Mouse (Mus musculus) induced T-regulatory cell, adult 2 months (primary cell): ENCODE data around the gene Pde4c.

ENCODE experiments used
- DNase-seq: peaks from one replicate; pipeline ENCODE4 v3.0.0-alpha.2; 2012; ENCODE audit warnings: low read depth

Pde4c gene

GRCm38 (mm10) chr8:70697366-70698250 is 25.9 kb upstream of the Pde4c start:
- DNase-seq = peak; percentile 74

DNA sequence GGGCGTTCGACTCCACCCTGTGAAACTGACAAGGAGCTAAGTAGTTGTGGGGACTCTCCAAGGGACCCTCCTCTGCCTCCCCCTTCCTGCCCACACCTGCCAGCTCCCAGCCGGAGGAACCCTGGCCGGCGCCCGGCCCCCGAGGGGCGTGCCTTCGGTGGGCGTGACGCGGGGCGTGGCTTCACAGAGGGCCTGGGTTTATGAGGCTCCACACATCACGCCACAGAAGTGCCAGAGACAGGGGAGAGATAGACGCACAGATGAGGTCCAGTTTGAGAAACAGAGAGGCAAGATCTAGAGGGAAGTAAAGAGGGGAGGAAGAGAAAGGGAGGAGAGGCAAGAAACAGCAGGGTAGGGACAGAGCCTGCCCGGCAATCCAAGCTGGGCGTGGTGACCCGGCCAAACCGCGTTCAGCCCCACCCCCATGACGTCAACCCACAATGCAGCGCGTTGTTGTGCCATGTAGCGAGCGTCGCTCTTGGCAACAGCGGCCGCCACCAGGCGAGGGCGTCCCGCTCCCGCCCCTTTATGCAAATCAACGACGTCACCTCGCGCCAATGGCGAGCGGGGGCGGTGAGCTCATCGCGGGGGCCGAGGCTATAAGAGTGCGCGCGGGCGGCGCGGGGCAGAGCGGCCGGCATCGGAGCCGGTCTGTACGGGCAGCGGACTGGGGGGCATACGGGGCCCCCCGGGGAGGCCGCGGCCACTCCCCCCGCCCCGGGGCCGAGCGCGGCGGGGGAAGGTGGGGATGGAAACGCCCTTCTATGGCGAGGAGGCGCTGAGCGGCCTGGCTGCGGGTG is 25.0 kb upstream of the Pde4c start, which contains the start of gene Jund:
Gene Jund (plus strand): TSS at position 640 of the 800 bp plus-strand sequence.
- peak; percentile 100 for DNase-seq

DNA sequence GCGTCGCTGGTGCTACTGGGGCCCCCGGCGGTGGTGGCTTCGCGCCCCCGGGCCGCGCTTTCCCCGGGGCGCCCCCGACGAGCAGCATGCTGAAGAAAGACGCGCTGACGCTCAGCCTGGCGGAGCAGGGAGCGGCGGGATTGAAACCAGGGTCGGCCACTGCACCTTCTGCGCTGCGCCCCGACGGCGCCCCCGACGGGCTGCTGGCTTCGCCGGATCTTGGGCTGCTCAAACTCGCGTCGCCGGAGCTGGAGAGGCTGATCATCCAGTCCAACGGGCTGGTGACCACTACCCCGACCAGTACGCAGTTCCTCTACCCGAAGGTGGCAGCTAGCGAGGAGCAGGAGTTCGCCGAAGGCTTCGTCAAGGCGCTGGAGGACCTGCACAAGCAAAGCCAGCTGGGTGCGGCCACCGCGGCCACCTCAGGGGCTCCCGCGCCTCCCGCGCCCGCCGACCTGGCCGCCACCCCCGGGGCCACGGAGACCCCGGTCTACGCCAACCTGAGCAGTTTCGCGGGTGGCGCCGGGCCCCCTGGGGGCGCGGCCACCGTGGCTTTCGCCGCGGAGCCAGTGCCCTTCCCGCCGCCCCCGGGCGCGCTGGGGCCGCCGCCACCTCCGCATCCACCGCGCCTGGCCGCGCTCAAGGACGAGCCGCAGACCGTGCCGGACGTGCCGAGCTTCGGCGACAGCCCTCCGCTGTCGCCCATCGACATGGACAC is 24.2 kb upstream of the Pde4c start:
- no peak for DNase-seq

- DNase-seq = peak; percentile 80
These were observed 23.5 kb upstream of the Pde4c start for GRCm38 (mm10) chr8:70699834-70700554.

DNA sequence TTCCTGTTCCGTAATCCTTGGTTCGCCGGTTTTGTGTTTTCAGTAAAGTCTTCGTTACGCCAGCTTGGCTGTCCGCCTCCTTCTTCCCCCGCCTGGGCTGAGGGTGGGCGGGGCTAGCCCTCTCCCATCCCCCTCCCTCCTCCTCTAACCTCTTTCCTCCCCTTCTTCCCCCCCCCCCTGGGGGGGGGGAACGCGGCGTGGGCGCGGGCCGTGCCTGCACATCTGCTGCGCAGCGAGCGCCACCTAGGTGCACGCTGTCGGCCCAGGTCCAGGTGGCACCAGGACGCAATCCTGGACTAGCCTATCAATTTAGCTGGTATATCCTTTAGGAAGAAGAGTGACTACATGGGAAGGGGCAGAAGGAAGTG is 23.0 kb upstream of the Pde4c start:
- DNase-seq = peak; percentile 94

GRCm38 (mm10) chr8:70701048-70701981 is 22.2 kb upstream of the Pde4c start:
- peak; percentile 59 for DNase-seq

DNA sequence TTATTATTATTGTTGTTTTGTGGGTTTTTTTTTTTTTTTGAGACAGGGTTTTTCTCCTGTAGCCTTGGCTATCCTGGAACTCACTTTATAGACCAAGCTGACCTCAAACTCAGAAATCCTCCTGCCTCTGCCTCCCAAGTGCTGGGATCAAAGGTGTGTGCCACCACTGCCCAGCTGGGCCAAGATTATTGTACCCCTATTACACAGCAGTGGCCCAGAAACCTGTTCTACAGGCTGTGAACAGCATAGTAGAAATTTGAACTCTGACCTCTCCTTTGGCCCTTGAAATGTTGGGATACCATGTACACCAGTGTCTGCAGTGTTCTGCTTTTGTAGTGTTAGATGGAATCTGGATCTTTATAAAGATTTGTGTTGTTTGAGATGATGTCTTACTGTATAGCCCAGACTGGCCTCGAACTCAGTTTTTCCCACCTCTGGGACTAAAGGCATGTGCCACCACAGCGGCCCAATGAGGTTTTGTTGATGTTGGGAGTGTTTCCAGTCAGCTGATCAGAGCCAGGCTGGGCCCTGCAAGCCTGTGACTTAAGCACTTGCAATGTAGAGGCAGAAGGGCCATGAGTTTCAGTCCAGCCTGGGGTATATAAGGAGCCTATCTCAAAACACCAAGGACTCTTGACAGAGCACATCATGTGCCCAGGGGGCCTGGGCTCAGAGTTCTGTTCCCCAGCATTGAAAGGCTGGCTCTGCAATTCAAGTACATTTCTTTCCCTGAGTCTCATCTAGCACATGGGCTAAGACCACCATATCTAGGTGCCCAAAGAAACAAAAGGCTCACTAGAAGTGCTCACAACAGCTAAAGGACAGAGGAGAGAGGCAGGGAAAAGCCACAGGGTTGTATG is 21.3 kb upstream of the Pde4c start:
- peak; percentile 54 for DNase-seq

DNA sequence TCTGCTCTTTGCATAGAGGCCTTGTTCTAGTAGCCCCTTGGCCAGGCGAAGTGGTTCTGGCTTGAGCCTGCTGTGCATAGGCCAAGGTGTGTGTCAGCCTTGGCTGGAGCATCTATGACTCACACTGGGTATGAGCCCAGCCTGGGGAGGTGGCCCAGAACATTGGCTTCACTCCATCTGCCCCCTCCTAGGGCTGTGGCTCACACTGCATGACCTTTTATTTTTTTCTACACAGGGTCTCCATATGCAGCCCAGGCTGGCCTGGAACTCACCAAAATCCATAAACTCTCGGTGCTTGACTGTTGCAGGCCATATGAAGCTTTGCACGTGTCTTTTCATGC is 20.7 kb upstream of the Pde4c start:
- DNase-seq = no peak

DNA sequence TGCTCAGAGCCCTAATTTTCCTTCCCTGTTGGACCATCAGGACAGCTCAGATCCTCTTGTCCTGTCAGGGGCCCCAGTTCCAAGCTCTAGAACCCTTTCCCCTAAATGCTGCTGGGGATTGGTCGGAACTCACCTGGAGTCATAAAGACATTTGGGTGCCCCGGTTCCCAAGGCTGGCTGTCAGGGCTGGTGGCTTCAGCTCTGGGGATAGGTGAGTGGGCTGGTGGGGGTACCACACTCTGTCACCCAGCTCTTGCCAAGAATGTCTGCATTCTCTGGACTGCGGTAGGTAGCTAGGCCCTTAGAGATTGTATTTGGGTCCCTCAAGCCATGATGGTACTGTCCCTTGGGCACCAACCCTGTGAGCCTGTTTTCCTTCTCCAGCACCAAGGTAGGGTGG is 20.2 kb upstream of the Pde4c start, which contains the start of gene Iqcn:
Gene Iqcn (plus strand): TSS at position 171 of the 400 bp plus-strand sequence.
- DNase-seq = no peak

DNA sequence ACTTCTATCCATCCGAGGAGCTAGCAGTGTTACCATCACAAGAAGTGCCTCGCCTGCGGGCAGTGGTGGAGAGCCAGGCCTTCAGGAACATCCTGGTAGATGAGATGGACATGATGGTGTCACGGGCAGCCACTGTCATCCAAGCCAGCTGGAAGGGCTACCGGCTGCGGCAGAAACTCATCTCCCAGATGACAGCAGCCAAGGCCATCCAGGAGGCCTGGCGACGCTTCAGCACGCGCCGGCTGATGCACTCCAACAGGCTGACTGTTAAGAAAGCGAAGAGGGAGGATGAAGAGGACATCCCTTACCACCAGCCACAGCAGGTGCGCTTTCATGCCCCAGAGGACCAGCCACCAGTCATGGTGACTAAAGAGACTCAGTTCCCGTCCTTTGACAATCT is 15.2 kb upstream of the Pde4c start:
- no peak for DNase-seq

- no peak for DNase-seq
These were observed 13.7 kb upstream of the Pde4c start for GRCm38 (mm10) chr8:70709794-70710193.

- DNase-seq = no peak
These were observed 13.2 kb upstream of the Pde4c start for GRCm38 (mm10) chr8:70710296-70710695.

DNA sequence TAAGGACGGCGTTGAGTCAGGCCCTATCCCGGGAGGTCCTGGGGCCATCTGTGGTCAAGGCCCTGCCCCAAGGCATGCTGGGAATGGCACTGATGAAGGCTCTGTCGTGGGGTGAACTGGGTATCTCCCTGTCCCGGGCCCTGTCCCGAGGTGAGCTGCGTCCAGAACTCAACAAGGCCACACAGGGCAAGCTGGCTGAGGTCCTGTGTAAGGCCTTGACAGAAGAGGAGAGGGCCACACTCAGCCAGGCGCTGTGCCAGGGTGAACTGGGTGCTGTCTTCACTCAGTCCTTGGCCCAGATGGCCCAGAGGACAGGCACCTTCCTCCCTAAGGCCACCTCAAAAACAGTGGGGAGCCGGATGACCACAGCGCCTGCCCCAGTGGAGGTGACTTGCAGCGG is 12.5 kb upstream of the Pde4c start:
- DNase-seq = no peak

GRCm38 (mm10) chr8:70713991-70714390 is 9.5 kb upstream of the Pde4c start:
- DNase-seq = no peak

DNA sequence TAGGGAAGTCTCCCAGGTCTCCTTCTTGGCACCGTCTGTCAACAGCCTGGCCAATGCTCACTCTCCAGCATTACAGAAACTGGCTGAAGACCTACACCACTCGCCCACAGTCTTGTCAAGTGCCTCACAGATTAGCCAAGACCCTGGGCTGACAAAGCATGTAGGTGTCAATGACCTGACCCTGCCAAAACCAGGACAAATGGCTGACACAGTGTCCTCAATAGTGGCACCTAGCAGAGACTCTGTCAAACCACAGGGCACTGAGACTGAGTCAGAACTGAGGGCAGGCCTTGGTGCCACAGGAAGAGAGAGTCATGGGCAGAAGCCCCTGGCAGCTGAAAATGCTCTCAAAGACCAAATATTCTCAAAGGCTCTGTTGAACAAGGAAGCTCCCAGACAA is 8.4 kb upstream of the Pde4c start:
- DNase-seq = no peak

DNA sequence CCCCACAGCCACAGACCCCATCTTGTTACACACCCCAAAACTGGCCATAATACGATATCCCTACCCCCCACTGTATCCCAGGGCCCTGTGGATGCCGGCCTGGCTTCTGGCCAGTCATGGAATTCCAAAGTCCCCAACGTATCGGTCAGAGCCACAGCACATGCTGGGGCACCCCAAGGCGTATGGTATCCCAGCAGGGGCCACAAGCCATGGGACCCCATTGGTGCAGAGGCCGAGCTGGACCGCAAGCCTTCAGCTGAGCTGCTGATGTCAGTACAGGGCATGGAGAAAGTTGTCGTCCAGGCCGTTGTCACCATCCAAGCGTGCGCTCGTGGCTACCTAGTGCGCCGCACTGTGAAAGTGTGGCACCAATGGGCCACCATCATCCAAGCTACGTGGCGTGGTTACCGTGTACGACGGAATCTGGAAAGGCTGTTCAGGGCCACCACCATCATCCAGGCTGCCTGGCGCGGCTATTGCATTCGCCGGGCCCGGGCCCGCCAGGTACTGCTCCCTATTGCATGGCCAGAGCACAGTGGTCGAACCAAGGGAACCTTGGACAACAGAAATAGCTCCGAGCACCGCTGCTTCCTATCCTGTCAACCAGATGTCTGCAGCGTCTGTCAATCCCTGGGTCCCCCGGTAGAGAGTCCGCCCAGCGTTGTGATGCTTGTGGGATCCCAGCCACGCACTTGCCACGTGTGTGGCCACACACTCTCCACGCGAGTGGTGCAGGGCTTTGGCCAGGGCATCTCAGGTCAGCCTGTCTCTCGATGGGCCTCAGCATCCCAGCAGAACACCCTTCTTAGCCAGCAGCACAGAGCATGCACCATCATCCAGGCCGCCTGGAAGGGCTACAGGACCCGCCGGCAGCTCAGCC is 6.8 kb upstream of the Pde4c start:
- no peak for DNase-seq

DNA sequence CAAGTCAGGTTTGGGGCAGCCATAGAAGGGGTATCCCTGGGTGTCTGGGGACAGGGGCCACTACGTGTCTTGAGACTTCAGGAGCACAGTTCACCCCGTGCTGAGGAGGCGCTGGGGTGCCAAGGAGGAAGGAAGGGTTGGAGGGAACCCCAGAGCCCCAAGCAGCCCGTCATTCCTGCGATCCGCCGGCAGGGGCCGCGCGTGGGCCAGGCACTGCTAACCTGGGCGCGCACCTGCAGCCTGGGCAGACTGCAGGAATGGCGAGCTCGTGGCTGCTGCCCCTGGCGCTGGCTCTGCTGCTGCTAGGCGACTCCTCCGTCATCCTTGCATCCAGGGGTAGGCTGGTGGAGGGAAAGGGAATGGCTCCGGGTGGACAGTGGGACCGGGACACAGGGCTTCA is 5.2 kb upstream of the Pde4c start, which contains the start of gene Gm3336:
Gene Gm3336 (plus strand): TSS at position 247 of the 400 bp plus-strand sequence.
- DNase-seq = peak; percentile 84

GRCm38 (mm10) chr8:70719796-70720270 is 3.7 kb upstream of the Pde4c start:
- DNase-seq = no peak
